Mouse (Mus musculus) ovary, postnatal 10 days (tissue): ENCODE results near the gene Srgap3.
A peak's percentile ranks its signal among the peaks of the same experiment; 100 is the strongest.

Experiments
- DNase-seq: peaks from one replicate; pipeline ENCODE4 v3.0.0; 2022; ENCODE audit warnings: low spot score

Srgap3 gene

DNA sequence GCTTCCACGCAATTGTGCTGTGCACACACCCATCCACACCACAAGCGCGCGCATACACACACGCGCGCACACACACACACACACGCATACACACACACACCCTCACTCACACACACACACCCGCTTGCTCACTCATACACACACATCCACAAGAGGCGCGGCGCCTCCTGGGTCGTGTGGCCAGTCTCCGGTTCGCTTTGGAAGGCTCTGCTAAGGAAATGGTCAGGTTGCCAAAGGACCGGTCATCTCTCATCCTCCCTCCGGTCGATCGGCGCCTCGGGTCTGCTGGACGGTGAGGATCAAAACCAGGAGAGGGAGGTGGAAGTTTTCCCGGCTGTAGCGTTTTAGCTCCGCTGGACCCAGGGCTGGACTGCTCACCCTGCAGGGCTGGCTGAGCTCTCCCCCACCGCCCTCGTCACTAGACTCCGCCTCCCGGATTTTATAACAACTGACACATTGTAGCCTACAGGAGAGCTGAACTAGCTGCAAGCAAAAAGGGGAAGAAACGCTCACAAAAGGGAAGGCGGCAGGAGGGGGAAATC, at the start of gene Srgap3:
Gene Srgap3 (minus strand): TSS at position 372 of the 542 bp plus-strand sequence.
- DNase-seq, result peak; percentile 57

DNA sequence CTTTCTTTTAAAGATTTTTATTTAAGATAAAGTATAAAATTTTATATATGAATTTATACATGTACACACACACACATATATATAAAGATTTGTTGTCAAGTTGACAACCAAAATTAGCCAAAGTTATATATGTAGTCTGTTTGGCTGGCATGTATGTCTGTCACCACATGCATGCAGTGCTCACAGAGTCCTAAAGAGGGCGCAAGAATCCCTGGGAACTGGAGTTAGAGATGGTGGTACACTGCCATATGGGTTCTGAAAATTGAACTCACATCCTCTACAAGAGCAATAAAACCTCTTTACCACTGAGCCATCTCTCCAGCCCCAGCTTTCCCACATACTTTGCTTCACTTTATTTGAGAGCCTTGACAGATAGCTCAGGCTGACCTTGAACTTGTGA, 48.6 kb upstream of the Srgap3 start:
- no peak for DNase-seq

DNA sequence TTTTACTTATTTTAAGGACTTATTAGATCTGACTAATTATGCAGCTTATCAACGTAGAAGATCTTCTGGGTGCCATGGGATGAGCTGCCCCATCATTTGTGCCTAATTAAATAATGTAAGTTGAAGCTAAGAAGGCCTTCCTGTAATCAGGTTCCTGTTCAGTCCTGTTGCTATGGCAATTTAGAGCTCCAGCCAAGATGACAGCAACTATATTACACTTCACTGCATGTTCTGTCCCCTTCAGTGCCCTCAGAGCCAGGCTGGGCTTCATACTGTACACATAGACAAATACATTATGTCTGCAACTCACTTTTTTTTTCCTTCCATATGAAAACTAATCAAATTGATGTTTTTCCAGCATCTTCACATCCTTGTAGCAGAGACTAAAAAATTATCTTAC, 43.1 kb upstream of the Srgap3 start:
- DNase-seq, result no peak

DNA sequence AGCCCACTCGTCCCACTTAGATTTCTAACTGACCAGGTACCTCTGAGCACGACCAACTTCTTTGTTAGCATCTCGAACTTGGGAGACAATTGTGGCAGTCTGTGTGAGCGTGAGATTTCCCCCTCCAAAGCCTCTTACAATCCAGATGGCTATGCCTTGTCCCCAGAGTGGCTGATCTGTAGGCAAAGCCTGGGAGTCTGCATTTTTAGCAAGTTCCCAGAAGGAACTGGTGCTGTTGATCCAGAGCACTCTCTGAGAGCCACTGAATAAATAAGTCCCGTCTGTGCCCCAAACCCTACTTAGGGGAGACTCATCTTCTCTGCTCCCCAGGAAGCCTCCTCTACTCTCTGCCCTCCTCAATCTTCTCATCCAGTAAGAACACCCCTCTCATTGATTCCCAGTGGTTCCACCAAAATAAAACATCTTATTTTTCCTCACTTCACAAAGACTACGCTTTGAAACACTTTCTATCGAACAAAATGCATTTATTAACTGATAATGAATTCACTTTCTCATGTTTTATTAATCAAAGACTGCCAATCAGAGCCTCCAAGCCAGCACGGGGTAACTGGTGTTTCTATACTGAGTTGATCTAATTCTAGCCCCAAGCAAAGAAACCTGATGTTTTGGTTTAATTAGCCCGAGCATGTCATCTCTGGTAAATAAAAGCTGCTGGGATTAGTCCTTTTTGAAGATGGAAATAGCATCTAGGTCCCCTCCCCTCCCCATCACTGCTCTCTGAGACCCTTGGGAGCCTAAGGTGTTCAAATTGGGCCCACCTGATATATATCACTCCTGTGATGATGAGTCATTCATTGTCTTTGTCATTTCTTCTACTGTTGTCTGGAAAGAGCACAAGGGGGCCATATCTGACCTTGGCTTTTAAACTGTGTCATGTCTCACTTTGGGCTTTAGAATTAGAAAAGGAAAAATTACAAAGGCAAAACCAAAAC, 38.6 kb upstream of the Srgap3 start:
- DNase-seq, result no peak

DNA sequence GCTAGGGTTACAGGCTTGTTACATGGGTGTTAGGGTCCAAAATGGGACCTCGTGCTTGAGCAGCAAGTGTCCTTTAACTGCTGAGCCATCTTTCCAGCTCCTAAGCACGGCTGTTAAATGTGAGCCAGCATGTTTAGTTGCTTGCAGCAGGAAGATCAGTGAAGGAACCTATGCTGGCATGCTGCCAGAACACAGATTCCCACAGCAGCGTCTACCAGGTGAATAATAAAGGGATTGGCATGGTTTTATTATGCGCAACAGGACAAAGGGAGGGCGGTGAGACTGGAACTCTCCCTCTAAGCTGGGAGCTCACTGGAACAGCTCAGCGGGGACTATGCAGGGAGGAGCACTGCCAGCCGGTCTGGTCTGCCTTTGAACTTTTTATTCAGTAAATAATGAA, 35.2 kb upstream of the Srgap3 start:
- no peak for DNase-seq

DNA sequence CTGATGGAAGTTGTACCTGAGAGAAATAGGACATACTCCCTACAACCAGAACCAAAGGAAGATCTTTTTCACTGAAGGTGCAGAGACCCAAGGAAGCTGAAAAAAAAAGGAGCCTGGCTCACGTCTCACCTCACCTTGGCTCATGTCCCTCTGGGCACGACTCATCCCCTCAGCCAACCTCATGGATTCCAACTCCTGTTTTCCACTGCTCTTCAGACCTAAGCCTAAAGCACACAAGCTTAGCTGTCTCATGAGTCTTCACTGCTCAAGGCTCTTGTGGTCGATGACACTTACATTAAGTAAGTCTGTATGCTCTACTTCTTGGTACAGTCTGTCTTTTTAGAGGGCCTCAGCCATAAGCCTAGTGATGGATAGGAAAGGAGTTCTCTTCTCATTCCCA, 31.9 kb upstream of the Srgap3 start:
- DNase-seq, result no peak

DNA sequence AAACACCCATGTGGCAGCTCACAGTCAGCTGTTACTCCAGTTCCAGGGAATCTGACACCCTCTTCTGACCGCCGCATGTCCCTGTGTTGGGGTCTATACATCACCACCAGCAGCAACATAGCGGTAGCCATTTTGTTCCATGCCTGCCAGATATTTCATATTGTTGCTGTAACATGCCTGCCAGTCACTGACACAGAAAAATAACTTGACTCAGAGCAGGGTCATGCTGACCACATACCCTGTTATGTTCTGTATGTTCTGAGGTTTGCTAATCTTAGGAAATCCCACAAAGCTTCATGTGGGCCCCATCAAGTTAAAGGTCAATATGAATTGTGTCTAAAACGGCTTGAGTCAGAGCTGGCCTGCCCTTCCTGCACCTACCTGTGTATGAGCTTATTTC, 30.2 kb upstream of the Srgap3 start:
- DNase-seq, result no peak

DNA sequence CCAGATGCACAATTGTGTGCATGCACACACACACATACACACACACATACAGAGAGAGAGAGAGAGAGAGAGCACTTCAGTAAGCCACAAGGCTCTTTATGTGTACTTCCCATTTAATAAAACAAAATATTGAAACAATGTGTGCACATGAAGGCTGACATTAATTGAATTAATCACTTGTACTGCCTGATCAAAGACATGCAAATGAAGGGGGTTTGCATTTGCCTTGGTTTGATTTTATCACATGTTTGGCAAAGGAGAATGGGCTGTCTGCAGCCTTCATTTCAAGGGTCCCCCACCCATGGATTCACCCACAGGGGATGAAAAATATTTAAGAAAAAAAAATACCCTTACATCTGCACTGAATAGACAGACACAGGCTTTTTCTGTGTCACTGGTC, 29.5 kb upstream of the Srgap3 start:
- no peak for DNase-seq

DNA sequence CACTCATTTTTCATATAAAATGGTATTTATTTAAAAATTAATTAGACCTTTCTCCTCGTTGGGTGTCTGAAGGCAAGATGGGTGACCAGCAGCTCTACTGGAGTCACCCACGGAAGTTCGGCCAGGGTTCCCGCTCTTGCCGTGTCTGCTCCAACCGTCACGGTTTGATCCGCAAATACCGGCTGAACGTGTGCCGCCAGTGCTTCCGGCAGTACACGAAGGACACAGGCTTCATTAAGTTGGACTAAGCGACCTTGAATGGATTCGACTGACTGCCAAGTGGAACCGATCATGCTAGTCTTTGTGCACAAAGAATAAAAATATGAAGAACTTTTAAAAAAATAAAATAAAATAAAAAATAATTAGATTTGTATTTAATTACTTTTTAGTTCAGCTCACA, 29.1 kb upstream of the Srgap3 start:
- DNase-seq, result no peak

DNA sequence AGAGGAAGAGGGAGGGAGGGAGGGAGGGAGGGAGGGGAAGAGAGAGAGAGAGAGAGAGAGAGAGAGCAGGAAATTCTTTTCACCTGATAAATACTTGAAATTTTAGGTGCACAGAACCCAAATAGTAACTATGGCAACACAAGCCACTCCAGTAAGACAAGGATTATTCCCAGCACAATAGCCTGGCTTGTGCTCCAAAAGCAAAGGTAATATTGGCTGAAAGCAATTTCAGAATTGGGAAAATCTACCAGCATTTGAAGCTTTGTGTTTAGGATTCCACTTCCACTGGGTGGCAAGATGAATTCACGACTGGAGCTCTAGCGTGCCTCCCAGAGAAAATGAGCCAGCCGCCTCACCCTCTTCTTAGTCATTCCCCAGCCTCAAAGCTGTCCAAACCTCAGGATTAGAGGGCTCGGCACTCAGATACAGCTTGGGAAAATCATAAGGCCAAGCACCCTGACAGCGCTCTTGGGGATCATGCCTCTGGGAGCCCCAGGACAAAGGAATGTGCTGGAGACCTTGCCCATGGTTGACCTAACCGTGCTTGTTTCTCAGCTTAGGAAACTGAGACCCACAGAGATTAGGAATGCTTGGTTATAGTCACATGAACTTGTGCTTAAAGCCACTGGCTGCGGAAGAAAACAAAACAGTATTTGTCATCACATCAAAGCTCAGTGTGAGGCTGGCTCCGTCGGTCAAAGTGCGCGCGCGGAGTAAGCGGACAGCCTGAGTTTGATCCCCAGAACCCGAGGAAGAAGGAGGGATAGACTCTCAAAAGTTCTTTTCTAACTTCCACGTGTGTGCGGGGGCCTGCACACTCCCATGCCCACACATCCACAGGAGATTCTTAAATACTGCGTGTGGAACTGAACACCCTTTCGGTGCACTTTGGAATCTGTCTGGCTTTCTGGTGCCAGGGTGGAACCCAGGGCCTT, 27.0 kb upstream of the Srgap3 start:
- DNase-seq, result no peak

DNA sequence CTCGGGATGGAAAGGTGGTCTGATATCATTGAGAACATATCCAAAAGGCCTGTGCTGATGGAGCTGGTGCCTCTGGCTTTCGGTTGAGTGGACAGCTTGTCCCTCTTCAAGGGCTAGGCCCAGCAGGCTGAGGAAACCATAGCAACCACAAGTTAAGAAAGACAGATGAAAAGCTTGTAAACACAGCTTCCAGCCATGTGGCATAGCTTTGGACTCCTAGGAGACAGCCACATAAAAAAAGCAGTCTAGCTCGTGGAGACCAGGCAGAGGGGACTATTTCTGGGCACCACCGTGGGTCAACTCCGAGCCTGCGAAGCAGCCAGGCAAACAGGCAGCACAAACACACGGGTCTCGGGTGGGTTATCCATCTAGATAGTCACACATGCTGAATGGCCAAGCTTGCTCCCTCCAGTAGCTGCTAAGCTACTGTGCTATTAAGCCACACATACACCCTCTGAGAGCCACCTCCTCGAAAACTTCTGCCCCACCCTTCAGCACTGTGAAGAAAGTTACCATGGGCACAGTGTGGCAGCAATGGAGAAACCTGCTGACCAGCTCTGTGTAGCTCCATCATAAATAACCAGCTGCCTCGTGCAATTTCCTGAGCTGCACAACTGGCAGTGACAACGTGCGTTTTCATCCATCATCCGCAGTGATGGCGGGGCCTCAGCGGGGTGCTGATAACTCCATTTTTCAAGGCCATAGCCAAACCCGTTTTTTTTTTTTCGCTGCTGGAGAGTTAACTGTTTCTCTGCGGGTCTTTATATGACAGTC, 26.0 kb upstream of the Srgap3 start:
- no peak for DNase-seq

DNA sequence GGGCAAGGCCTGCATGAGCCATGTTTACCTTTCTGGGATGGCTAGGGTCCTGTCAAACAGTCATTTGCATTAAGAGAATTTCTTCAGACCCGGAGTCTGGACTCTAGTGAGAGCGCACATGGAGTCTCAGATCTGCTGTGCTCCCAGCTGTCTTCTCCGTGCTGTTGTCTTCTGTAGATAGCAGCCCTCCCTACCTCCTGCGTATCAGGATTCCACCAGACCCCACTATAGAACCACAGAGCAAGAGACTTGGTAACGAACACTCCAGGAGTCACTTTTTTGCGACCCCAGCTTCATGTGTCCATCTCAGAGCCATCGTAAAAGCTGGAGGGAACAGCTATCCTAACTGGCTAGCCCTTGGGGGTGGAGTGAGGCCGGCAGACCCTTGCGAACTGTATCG, 25.1 kb upstream of the Srgap3 start:
- no peak for DNase-seq

DNA sequence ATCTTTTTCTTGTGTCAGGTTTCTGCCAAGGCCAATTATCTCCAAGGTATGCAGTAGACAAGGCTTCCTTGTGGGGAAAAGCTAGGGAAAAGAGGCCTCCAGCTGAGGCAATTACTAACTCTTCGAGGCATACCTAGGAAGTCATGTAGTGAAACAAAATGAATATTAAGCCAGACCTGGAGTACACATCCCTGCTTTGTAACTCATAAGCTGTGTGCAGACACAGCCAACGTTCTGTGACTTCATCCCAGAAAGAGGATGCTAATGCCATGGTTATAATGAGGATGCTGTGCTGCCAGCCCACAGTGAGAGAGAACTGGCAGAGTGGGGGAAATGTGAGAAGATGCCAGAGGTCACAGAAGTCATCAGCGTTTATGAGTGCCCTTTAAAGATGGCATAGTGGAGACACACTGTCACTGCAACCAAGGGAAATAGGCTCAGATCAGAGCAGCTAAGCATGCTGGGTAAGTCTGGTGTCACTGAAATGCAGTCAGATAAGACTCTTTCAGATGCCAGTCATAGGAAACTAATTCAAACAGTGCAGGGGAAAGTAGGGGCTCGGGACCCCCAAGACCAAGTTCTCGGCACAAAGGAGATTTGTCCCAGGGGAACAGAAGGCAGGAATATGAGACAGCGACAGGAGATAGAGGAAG, 24.2 kb upstream of the Srgap3 start:
- no peak for DNase-seq

DNA sequence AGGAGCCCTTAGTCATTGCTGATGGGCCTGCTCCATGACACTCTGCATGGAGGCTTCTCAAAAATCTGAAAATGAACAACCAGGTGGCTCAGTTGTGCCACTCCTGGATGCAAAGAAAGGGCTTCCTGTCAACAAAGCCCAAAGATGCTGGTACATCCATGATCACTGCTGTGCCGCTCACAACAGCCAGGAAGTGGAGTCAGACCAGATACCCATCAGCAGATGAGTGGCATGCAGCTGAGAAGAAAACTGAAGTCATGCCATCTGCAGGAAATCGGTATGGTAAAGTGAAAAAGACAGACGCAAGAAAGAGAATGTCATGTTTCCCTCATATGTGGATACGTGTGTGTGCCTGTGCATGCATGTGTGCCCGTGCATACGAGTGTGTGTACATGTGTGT, 20.3 kb upstream of the Srgap3 start:
- DNase-seq, result no peak

DNA sequence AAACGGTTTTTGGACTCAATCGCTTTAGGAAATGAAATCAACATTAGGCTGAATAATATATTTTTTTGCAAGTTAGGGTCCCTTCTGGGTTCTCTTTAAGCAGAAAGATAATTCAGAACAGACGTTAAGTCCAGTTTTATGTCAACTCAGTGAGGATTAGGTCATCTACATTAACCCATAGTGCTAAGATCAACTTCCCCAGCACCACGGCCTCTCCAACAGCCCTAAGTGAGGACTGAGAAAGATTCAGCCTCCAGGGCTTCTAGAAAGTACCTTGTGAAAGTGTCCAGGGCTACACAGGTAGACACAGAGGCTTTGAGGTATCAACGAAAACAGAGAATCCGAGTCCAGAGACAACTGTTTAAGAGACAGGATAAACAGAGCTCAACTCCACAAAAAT, 11.3 kb upstream of the Srgap3 start:
- DNase-seq, result no peak

DNA sequence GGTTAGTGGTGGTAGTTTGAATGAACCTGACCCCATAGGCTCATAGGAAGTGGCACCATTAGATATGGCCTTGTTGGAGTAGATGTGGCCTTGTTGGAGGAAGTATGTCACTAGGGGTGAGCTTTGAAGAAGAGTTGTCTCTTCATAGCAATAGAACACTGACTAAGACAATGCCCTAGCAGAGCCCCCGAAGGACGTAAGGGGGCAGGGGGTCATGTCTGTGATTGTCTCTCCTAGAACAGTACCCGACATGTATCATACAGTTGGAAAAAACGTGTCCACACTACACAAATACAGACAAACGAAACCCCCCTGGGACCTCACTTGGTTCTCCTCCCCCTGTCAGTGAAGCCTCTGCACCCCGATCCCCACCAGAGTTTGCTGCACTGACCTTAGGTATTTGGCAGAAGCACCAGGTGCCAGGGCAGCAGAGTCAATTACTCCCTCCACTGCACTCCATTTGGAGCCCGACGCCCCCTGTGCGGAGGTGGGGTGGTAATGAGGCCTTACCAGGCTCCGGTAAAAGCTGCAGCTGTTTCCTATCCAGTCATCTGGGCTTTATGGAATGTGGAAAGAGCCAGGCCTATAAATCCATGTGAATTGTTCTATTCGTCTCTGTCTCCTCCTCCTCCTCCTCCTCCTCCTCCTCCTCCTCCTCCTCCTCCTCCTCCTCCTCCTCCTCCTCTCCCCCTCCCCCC, 10.7 kb upstream of the Srgap3 start:
- DNase-seq, result no peak

DNA sequence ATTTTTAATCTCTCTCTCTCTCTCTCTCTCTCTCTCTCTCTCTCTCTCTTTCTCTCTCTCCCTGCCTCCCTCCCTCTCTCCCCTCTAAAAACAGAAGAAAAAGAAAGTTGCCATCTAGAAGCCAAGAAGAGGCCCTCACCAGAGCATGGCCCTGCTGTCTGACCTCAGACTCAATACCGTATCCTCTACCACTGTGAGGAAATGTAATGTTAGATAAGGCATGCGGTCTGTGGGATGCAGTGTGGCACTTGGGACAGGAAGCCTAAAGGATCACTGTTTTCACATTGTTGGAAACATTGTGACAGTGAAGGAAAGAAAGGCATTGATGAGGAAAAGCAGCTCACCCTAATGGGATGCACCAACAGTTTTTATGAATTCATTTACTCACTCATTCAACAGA, 8.7 kb upstream of the Srgap3 start:
- DNase-seq, result no peak

DNA sequence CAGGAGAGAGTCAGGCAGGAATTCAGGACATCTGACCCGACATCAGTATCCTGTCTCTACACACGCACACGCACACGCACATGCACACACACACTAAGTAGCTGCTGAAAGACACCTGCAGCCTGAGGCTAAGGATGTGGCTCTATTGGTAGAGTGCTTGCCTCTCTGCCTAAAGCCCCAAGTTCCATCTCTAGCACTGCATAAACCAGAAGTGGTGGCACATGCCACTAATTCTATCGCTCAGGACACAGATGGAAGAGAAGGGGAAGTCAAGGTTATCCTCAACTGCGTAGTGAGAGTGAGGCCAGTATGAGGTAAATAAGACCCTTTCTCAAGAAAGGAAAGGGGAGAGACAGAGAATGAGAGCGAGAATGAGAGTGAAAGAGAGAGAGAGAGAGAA, 6.8 kb upstream of the Srgap3 start:
- no peak for DNase-seq

DNA sequence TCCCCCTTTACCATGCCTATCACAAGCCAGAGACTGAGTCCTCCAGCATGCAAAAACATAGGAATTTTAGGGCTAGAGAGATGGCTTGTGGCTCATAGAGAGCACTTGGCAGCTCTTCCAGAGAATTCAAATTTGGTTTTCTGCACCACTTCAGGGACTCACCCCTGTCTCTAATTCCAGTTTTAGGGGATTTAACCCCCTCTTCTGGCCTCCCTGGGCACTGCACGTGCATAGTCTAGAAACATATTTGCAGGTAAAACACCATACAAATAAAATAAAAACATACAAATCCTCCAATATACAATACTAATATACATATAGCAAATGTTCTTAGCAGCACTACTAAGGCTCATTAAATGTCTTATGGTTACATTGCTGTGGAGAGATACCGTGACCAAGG, 4.2 kb upstream of the Srgap3 start:
- DNase-seq, result no peak

DNA sequence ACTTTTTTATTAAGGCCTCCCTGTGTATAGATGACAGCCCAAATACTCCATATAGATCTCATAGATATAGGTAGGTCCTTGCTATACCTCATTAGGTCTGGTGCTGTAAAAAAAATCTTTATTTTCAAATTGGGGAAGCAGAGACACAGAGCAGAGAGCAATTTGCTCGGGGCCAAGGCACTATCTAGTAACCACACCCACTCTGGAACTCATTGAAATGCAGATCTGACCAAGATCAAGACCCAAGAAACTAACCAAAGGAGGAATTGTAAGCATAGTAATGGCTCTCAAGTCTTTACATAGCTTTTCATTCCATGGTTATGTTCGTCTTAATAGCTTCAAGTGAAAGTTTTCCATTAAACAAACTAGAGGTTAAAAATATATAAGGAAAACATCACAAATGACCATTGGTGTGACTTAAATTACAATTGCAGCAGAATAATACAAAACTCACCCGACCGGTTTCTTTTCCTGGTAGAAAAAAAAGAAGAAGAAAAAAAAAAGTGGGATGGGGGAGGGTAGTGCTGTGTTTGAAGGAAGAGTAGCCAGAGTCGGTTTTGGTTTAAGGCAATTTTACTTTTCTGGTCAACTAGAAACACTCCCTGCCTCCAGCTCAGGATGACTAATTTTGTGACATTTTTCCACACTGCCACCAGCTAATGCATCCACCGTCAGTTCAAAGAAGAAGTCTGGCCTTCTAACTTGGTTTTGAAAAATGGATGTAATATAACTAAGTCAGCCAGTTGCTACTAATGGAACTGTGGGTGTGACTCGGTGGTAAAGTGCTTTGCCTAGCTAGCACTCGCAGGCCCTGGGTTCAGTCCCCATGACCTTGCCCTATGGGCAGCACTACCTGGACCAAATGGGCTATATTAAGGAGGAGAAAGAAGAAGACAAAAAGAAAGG, 3.4 kb upstream of the Srgap3 start:
- DNase-seq, result no peak
